Mouse (Mus musculus) heart, embryonic 12.5 days (tissue): Measurements from ENCODE around the gene Slc5a3. TPM values are rescaled to one million over a fixed set of nuclear protein-coding genes. Genes with fewer than 3 reads are reported as not detected.
"Not testable (repeated sequence)": the region's sequence is repeated elsewhere in the genome, so short reads cannot be mapped to it uniquely, and the experiment has no call there.

Experiments
- ATAC-seq: fragments of 200-750 bp; cut with Nextera tagmentation; 2 replicates; pipeline ENCODE4 v1.8.0; 2017; ENCODE audit warnings: moderate TSS enrichment, moderate library complexity; ENCODE audit not compliant: insufficient number of reproducible peaks, low FRiP score
- H3K27ac ChIP-seq: fragments of 300-500 bp; sonication (generic); 2 replicates; pipeline ENCODE4 v1.5.1; 2016; ENCODE audit warnings: mild to moderate bottlenecking, moderate library complexity; ENCODE audit not compliant: poor library complexity, severe bottlenecking
- H3K27me3 ChIP-seq: fragments of 300-500 bp; sonication (generic); replicated peaks from 2 replicates; pipeline ENCODE4 v1.6.1; 2016; ENCODE audit warnings: mild to moderate bottlenecking, moderate library complexity
- H3K36me3 ChIP-seq: fragments of 300-500 bp; sonication (generic); 2 replicates; pipeline ENCODE4 v1.6.1; 2016; ENCODE audit warnings: mild to moderate bottlenecking, moderate library complexity
- H3K4me1 ChIP-seq: fragments of 300-500 bp; sonication (generic); replicated peaks from 2 replicates; pipeline ENCODE4 v1.6.1; 2016; ENCODE audit warnings: mild to moderate bottlenecking
- H3K4me2 ChIP-seq: fragments of 300-500 bp; sonication (generic); 2 replicates; pipeline ENCODE4 v1.6.1; 2016; ENCODE audit warnings: mild to moderate bottlenecking, moderate library complexity
- H3K4me3 ChIP-seq: fragments of 300-500 bp; sonication (generic); 2 replicates; pipeline ENCODE4 v1.5.1; 2016; ENCODE audit warnings: mild to moderate bottlenecking
- H3K9ac ChIP-seq: fragments of 300-500 bp; sonication (generic); 2 replicates; pipeline ENCODE4 v1.6.1; 2016; ENCODE audit warnings: mild to moderate bottlenecking, moderate library complexity
- H3K9me3 ChIP-seq: fragments of 300-500 bp; sonication (generic); replicated peaks from 2 replicates; pipeline ENCODE4 v1.6.1; 2016; ENCODE audit warnings: mild to moderate bottlenecking, moderate library complexity
- WGBS: fragments of 180-500 bp; shearing (Covaris S2); methylation state at CpG from one replicate; pipeline ENCODE4 v1.1.7; 2016; 5-methylcytosine and 5-hydroxymethylcytosine counted together
- polyA plus RNA-seq: library from polyadenylated mRNA; unstranded; fragments of >200 nt; fragmentation: Nextera tagmentation; extraction: Ambion mirVana; gene quantifications from 2 replicates; pipeline ENCODE4 v1.2.1, GENCODE M21; 2016

The Slc5a3 gene
- polyA plus RNA-seq, 1 experiment from 2014 or later = 5.9 TPM

- ATAC-seq = no peak
- no peak overlapping the region for H3K27ac ChIP-seq
- no peak overlapping the region for H3K4me2 ChIP-seq
- WGBS = 80% methylated on average over 2 of the region's 2 CpGs
- H3K27me3 ChIP-seq = no peaks in the 10 kb centered on the region
- H3K9me3 ChIP-seq = no peaks in the 10 kb centered on the region
- peaks cover 66% of the 10 kb centered on the region for H3K36me3 ChIP-seq
- no peak overlapping the region for H3K9ac ChIP-seq
- H3K4me3 ChIP-seq = no peak overlapping the region
- peaks cover 14% of the 10 kb centered on the region for H3K4me1 ChIP-seq
Measured at GRCm38 (mm10) chr16:92064801-92065200, 6.7 kb downstream of the Slc5a3 start.

GRCm38 (mm10) chr16:92070338-92070737 is 12.2 kb downstream of the Slc5a3 start:
- 78% methylated on average over 8 of the region's 8 CpGs for WGBS
- no peak overlapping the region for H3K4me2 ChIP-seq

GRCm38 (mm10) chr16:92076797-92077196 is 18.7 kb downstream of the Slc5a3 start:
- Histone ChIP-seq H3K4me2 (no peak overlapping the region), H3K36me3 (peaks cover 31% of the 10 kb centered on the region), H3K27me3 (no peaks in the 10 kb centered on the region), H3K9ac (no peak overlapping the region), H3K4me3 (no peak overlapping the region), H3K4me1 (no peaks in the 10 kb centered on the region), H3K27ac (no peak overlapping the region), H3K9me3 (no peaks in the 10 kb centered on the region)
- WGBS = 92% methylated on average over 8 of the region's 8 CpGs
- no peak for ATAC-seq

More at GRCm38 (mm10) chr16:92070338-92070737, 12.2 kb downstream of the Slc5a3 start:
- H3K9me3 ChIP-seq = no peaks in the 10 kb centered on the region
- H3K36me3 ChIP-seq = peaks cover 59% of the 10 kb centered on the region
- no peak overlapping the region for H3K9ac ChIP-seq
- no peaks in the 10 kb centered on the region for H3K4me1 ChIP-seq
- ATAC-seq = no peak
- H3K27me3 ChIP-seq = no peaks in the 10 kb centered on the region
- H3K4me3 ChIP-seq = no peak overlapping the region
- H3K27ac ChIP-seq = no peak overlapping the region

GRCm38 (mm10) chr16:92083771-92084453 is 25.8 kb downstream of the Slc5a3 start:
- Histone ChIP-seq H3K9ac (no peak overlapping the region), H3K9me3 (no peaks in the 10 kb centered on the region), H3K36me3 (peaks cover 12% of the 10 kb centered on the region), H3K4me1 (0 out of 2 replicates have a peak, but pooled peaks cover under 1% of the 10 kb centered on the region), H3K4me2 (no peak overlapping the region), H3K27ac (no peak overlapping the region), H3K27me3 (no peaks in the 10 kb centered on the region), H3K4me3 (no peak overlapping the region)
- no peak for ATAC-seq
- WGBS = 79% methylated on average over 10 of the region's 10 CpGs

GRCm38 (mm10) chr16:92089225-92089624 is 31.1 kb downstream of the Slc5a3 start:
- WGBS = 65% methylated on average over 3 of the region's 3 CpGs
- H3K27me3 ChIP-seq = no peaks in the 10 kb centered on the region
- no peaks in the 10 kb centered on the region for H3K9me3 ChIP-seq
- ATAC-seq = no peak
- 0 out of 2 replicates have a peak, but pooled peaks cover 7% of the 10 kb centered on the region for H3K4me1 ChIP-seq
- H3K36me3 ChIP-seq = no peaks in the 10 kb centered on the region
- no peak overlapping the region for H3K9ac ChIP-seq
- no peak overlapping the region for H3K27ac ChIP-seq
- H3K4me2 ChIP-seq = no peak overlapping the region
- H3K4me3 ChIP-seq = no peak overlapping the region

- 68% methylated on average over 5 of the region's 5 CpGs for WGBS
Measured at GRCm38 (mm10) chr16:92091876-92092275, 33.8 kb downstream of the Slc5a3 start.

GRCm38 (mm10) chr16:92098351-92099051 is 40.4 kb downstream of the Slc5a3 start:
- no peaks in the 10 kb centered on the region for H3K27me3 ChIP-seq
- no peak overlapping the region for H3K4me2 ChIP-seq
- ATAC-seq = no peak
- peaks cover 18% of the 10 kb centered on the region for H3K36me3 ChIP-seq
- 85% methylated on average over 10 of the region's 10 CpGs for WGBS
- H3K9ac ChIP-seq = no peak overlapping the region
- H3K4me3 ChIP-seq = no peak overlapping the region
- H3K27ac ChIP-seq = no peak overlapping the region
- H3K4me1 ChIP-seq = peaks cover 6% of the 10 kb centered on the region
- H3K9me3 ChIP-seq = no peaks in the 10 kb centered on the region

More at GRCm38 (mm10) chr16:92091876-92092275, 33.8 kb downstream of the Slc5a3 start:
- Histone ChIP-seq H3K36me3 (no peaks in the 10 kb centered on the region), H3K4me3 (no peak overlapping the region), H3K27me3 (no peaks in the 10 kb centered on the region), H3K4me1 (0 out of 2 replicates have a peak, but pooled peaks cover 7% of the 10 kb centered on the region), H3K27ac (no peak overlapping the region), H3K9me3 (no peaks in the 10 kb centered on the region), H3K9ac (no peak overlapping the region), H3K4me2 (no peak overlapping the region)
- ATAC-seq = no peak

- 88% methylated on average over 16 of the region's 16 CpGs for WGBS
- H3K9ac ChIP-seq = no peak overlapping the region
- H3K4me3 ChIP-seq = no peak overlapping the region
- no peak overlapping the region for H3K27ac ChIP-seq
- no peaks in the 10 kb centered on the region for H3K9me3 ChIP-seq
- H3K36me3 ChIP-seq = peaks cover 18% of the 10 kb centered on the region
- no peak overlapping the region for H3K4me2 ChIP-seq
- H3K27me3 ChIP-seq = no peaks in the 10 kb centered on the region
- no peak for ATAC-seq
- peaks cover 15% of the 10 kb centered on the region for H3K4me1 ChIP-seq
Measured at GRCm38 (mm10) chr16:92099598-92099997, 41.5 kb downstream of the Slc5a3 start.

- Histone ChIP-seq H3K4me3 (no peak overlapping the region), H3K4me2 (no peak overlapping the region), H3K36me3 (peaks cover 18% of the 10 kb centered on the region), H3K27me3 (no peaks in the 10 kb centered on the region), H3K9ac (no peak overlapping the region), H3K4me1 (peaks cover 20% of the 10 kb centered on the region), H3K27ac (no peak overlapping the region), H3K9me3 (no peaks in the 10 kb centered on the region)
- no peak for ATAC-seq
- WGBS = 85% methylated on average over 4 of the region's 4 CpGs
Measured at GRCm38 (mm10) chr16:92100111-92100510, 42.0 kb downstream of the Slc5a3 start.

- Histone ChIP-seq H3K4me2 (no peak overlapping the region), H3K27ac (no peak overlapping the region; the same call in 1 of the 2 replicates), H3K27me3 (no peaks in the 10 kb centered on the region), H3K9ac (no peak overlapping the region), H3K36me3 (peaks cover 18% of the 10 kb centered on the region), H3K9me3 (no peaks in the 10 kb centered on the region), H3K4me3 (no peak overlapping the region), H3K4me1 (peaks cover 23% of the 10 kb centered on the region)
- no peak for ATAC-seq
- 81% methylated on average over 5 of the region's 5 CpGs for WGBS
Measured at GRCm38 (mm10) chr16:92102115-92102514, 44.0 kb downstream of the Slc5a3 start.

- H3K4me2 ChIP-seq, H3K9ac ChIP-seq, H3K27ac ChIP-seq, H3K9me3 ChIP-seq, H3K27me3 ChIP-seq, ATAC-seq, H3K4me3 ChIP-seq: not testable (repeated sequence)
- WGBS = 79% methylated on average over 7 of the region's 7 CpGs
- Histone ChIP-seq H3K36me3 (peaks cover 18% of the 10 kb centered on the region), H3K4me1 (peaks cover 23% of the 10 kb centered on the region)
Measured at GRCm38 (mm10) chr16:92102931-92103330, 44.8 kb downstream of the Slc5a3 start.
